Mouse (Mus musculus): ENCODE results near the gene Lrrc15. TPM values are rescaled to one million over a fixed set of nuclear protein-coding genes. Genes with fewer than 3 reads are reported as not detected.

The Lrrc15 gene
- polyA plus RNA-seq, 1 experiment from 2014 or later = 0.68 TPM

- H3K4me1 ChIP-seq = peaks cover 34% of the 10 kb centered on the region
- no peak for DNase-seq (ENCODE audit: low spot score)
- WGBS = 83% methylated on average over 9 of the region's 9 CpGs
- H3K27ac ChIP-seq = no peak overlapping the region
- peaks cover 27% of the 10 kb centered on the region for H3K27me3 ChIP-seq (ENCODE audit: low read depth, poor library complexity, severe bottlenecking)
- no peaks in the 10 kb centered on the region for H3K9me3 ChIP-seq (replicated peaks)
- no peak overlapping the region for H3K4me3 ChIP-seq
- no peaks in the 10 kb centered on the region for H3K36me3 ChIP-seq
Measured at GRCm38 (mm10) chr16:30253900-30254299, 29.2 kb downstream of the Lrrc15 start.

GRCm38 (mm10) chr16:30253374-30253773 is 29.7 kb downstream of the Lrrc15 start:
- H3K4me3 ChIP-seq = no peak overlapping the region
- H3K9me3 ChIP-seq (replicated peaks) = no peaks in the 10 kb centered on the region
- H3K27ac ChIP-seq = no peak overlapping the region
- peaks cover 39% of the 10 kb centered on the region for H3K4me1 ChIP-seq
- peaks cover 33% of the 10 kb centered on the region for H3K27me3 ChIP-seq (ENCODE audit: low read depth, poor library complexity, severe bottlenecking)
- no peak for DNase-seq (ENCODE audit: low spot score)
- 87% methylated on average over 4 of the region's 4 CpGs for WGBS
- no peaks in the 10 kb centered on the region for H3K36me3 ChIP-seq

- Histone ChIP-seq H3K36me3 (no peaks in the 10 kb centered on the region), H3K4me1 (peaks cover 36% of the 10 kb centered on the region), H3K4me3 (peak overlapping the region; percentile 31), H3K27me3 (ENCODE audit: low read depth, poor library complexity, severe bottlenecking) (peaks cover 34% of the 10 kb centered on the region), H3K27ac (no peak overlapping the region), H3K9me3 (replicated peaks) (no peaks in the 10 kb centered on the region)
- peak; percentile 94 for DNase-seq (ENCODE audit: low spot score)
- WGBS = 1% methylated on average over 21 of the region's 21 CpGs
Measured at GRCm38 (mm10) chr16:30252003-30252418, 31.0 kb downstream of the Lrrc15 start.

GRCm38 (mm10) chr16:30244037-30244700 is 38.9 kb downstream of the Lrrc15 start:
- DNase-seq (ENCODE audit: low spot score) = peak; percentile 85
- Histone ChIP-seq H3K27ac (no peak overlapping the region; the same call in 1 of the 2 replicates), H3K27me3 (ENCODE audit: low read depth, poor library complexity, severe bottlenecking) (peaks cover 68% of the 10 kb centered on the region), H3K9me3 (replicated peaks) (no peaks in the 10 kb centered on the region), H3K36me3 (no peaks in the 10 kb centered on the region), H3K4me3 (no peak overlapping the region), H3K4me1 (peaks cover 52% of the 10 kb centered on the region)
- 23% methylated on average over 12 of the region's 12 CpGs for WGBS

GRCm38 (mm10) chr16:30241623-30242022 is 41.4 kb downstream of the Lrrc15 start:
- H3K9me3 ChIP-seq (replicated peaks) = no peaks in the 10 kb centered on the region
- H3K27ac ChIP-seq = peak overlapping the region; percentile 66
- H3K4me3 ChIP-seq = no peak overlapping the region
- no peak for DNase-seq (ENCODE audit: low spot score)
- H3K36me3 ChIP-seq = no peaks in the 10 kb centered on the region
- 8% methylated on average over 2 of the region's 2 CpGs for WGBS
- H3K4me1 ChIP-seq = peaks cover 58% of the 10 kb centered on the region
- H3K27me3 ChIP-seq (ENCODE audit: low read depth, poor library complexity, severe bottlenecking) = peaks cover 81% of the 10 kb centered on the region

- DNase-seq (ENCODE audit: low spot score) = no peak
- peaks cover 73% of the 10 kb centered on the region for H3K4me1 ChIP-seq
- 83% methylated on average over 6 of the region's 6 CpGs for WGBS
- H3K9me3 ChIP-seq (replicated peaks) = no peaks in the 10 kb centered on the region
- H3K27ac ChIP-seq = no peak overlapping the region
- peaks cover 83% of the 10 kb centered on the region for H3K27me3 ChIP-seq (ENCODE audit: low read depth, poor library complexity, severe bottlenecking)
- H3K4me3 ChIP-seq = no peak overlapping the region
- H3K36me3 ChIP-seq = no peaks in the 10 kb centered on the region
Measured at GRCm38 (mm10) chr16:30238791-30239190, 44.3 kb downstream of the Lrrc15 start.

GRCm38 (mm10) chr16:30236091-30236699 is 46.9 kb downstream of the Lrrc15 start:
- H3K27ac ChIP-seq = peak overlapping the region; percentile 82
- no peaks in the 10 kb centered on the region for H3K36me3 ChIP-seq
- no peaks in the 10 kb centered on the region for H3K9me3 ChIP-seq (replicated peaks)
- H3K4me3 ChIP-seq = peak overlapping the region; percentile 37
- WGBS = 2% methylated on average over 33 of the region's 33 CpGs
- peaks cover 69% of the 10 kb centered on the region for H3K4me1 ChIP-seq
- peak; percentile 98 for DNase-seq (ENCODE audit: low spot score)
- peaks cover 84% of the 10 kb centered on the region for H3K27me3 ChIP-seq (ENCODE audit: low read depth, poor library complexity, severe bottlenecking)

- DNase-seq (ENCODE audit: low spot score) = no peak
- Histone ChIP-seq H3K27ac (peak overlapping the region; percentile 82), H3K4me3 (peak overlapping the region; percentile 37; the same call in 1 of the 2 replicates), H3K27me3 (ENCODE audit: low read depth, poor library complexity, severe bottlenecking) (peaks cover 78% of the 10 kb centered on the region), H3K4me1 (peaks cover 66% of the 10 kb centered on the region), H3K36me3 (no peaks in the 10 kb centered on the region), H3K9me3 (replicated peaks) (no peaks in the 10 kb centered on the region)
- 34% methylated on average over 2 of the region's 2 CpGs for WGBS
Measured at GRCm38 (mm10) chr16:30235577-30235976, 47.5 kb downstream of the Lrrc15 start.

GRCm38 (mm10) chr16:30234636-30235546 is 48.2 kb downstream of the Lrrc15 start:
- H3K27me3 ChIP-seq (ENCODE audit: low read depth, poor library complexity, severe bottlenecking) = peaks cover 77% of the 10 kb centered on the region
- H3K27ac ChIP-seq = peak overlapping the region; percentile 82
- no peak overlapping the region for H3K4me3 ChIP-seq
- no peaks in the 10 kb centered on the region for H3K36me3 ChIP-seq
- WGBS = 46% methylated on average over 12 of the region's 12 CpGs
- H3K9me3 ChIP-seq (replicated peaks) = no peaks in the 10 kb centered on the region
- no peak for DNase-seq (ENCODE audit: low spot score)
- peaks cover 66% of the 10 kb centered on the region for H3K4me1 ChIP-seq

- peaks cover 72% of the 10 kb centered on the region for H3K27me3 ChIP-seq (ENCODE audit: low read depth, poor library complexity, severe bottlenecking)
Measured at GRCm38 (mm10) chr16:30234077-30234476, 49.0 kb downstream of the Lrrc15 start.

GRCm38 (mm10) chr16:30231882-30232604 is 51.0 kb downstream of the Lrrc15 start:
- H3K4me1 ChIP-seq = peaks cover 62% of the 10 kb centered on the region
- H3K4me3 ChIP-seq = no peak overlapping the region
- H3K9me3 ChIP-seq (replicated peaks) = no peaks in the 10 kb centered on the region
- H3K27me3 ChIP-seq (ENCODE audit: low read depth, poor library complexity, severe bottlenecking) = peaks cover 59% of the 10 kb centered on the region
- H3K27ac ChIP-seq = peak overlapping the region; percentile 66
- no peak for DNase-seq (ENCODE audit: low spot score)
- H3K36me3 ChIP-seq = no peaks in the 10 kb centered on the region
- WGBS = 25% methylated on average over 13 of the region's 13 CpGs

More at GRCm38 (mm10) chr16:30234077-30234476, 49.0 kb downstream of the Lrrc15 start:
- DNase-seq (ENCODE audit: low spot score) = no peak
- Histone ChIP-seq H3K4me1 (peaks cover 64% of the 10 kb centered on the region), H3K36me3 (no peaks in the 10 kb centered on the region), H3K27ac (no peak overlapping the region), H3K4me3 (no peak overlapping the region), H3K9me3 (replicated peaks) (no peaks in the 10 kb centered on the region)
- 45% methylated on average over 8 of the region's 8 CpGs for whole genome bisulfite sequencing

- 60% methylated on average over 7 of the region's 7 CpGs for WGBS
- peaks cover 19% of the 10 kb centered on the region for H3K4me1 ChIP-seq
- no peak overlapping the region for H3K4me3 ChIP-seq
- DNase-seq (ENCODE audit: low spot score) = no peak
- H3K9me3 ChIP-seq (replicated peaks) = no peaks in the 10 kb centered on the region
- peaks cover 42% of the 10 kb centered on the region for H3K27me3 ChIP-seq (ENCODE audit: low read depth, poor library complexity, severe bottlenecking)
- H3K36me3 ChIP-seq = no peaks in the 10 kb centered on the region
- H3K27ac ChIP-seq = no peak overlapping the region
Measured at GRCm38 (mm10) chr16:30227352-30227751, 55.7 kb downstream of the Lrrc15 start.

Measured in limb, embryonic 10.5 days (tissue).